Comparison of ENCODE assay signal across 1 mouse cellular context in genomic region chr8:124921369-124922279, GRCm38 (mm10).
TF ChIP-seq lines count a peak whose summit lies in the region.

No protein-coding gene starts in this region.

TF ChIP-seq in myocyte, 11 proteins besides CTCF, POLR2A, EP300 and RAD21 (continued from another document):
- peak; percentile 89 to 99 (median 97) for TF ChIP-seq MYOG (IDR thresholded peaks at IDR 0.05; ENCODE audit: control insufficient read depth in 1 of 3, insufficient read depth in 1 of 3, insufficient read length in 2 of 3, low read depth in 2 of 3)
- 0 out of 2 replicates have a peak, but pooled peaks have one; percentile 9 for TF ChIP-seq CEBPB (IDR thresholded peaks at IDR 0.05; ENCODE audit: insufficient read depth, poor library complexity, severe bottlenecking)
- TF ChIP-seq TCF3 (IDR thresholded peaks at IDR 0.05; ENCODE audit: insufficient read length, low read depth): peak; percentile 92
- TF ChIP-seq SRF (IDR thresholded peaks at IDR 0.05; ENCODE audit: control insufficient read depth, insufficient read length, low read depth): no peak
- peak; percentile 68 to 98 (median 98) for TF ChIP-seq MYOD1 (IDR thresholded peaks at IDR 0.05; ENCODE audit: control insufficient read depth in 1 of 3, insufficient read length in 2 of 3, low read depth in 2 of 3)
- no peak for TF ChIP-seq POLR2AphosphoS2 (IDR thresholded peaks at IDR 0.05; ENCODE audit: insufficient read length, low read depth)
- no peak for TF ChIP-seq MAX (IDR thresholded peaks at IDR 0.05; ENCODE audit: low read depth)
- TF ChIP-seq E2F4 (IDR thresholded peaks at IDR 0.05; ENCODE audit: insufficient read depth): no peak
- TF ChIP-seq REST (IDR thresholded peaks at IDR 0.05; ENCODE audit: insufficient read depth, insufficient read length): no peak
